In genomic region chr11:117459148-117459547, GRCm38 (mm10) we compare ENCODE assay signal across 26 mouse cellular contexts. TPM values are rescaled to one million over a fixed set of nuclear protein-coding genes. Genes with fewer than 3 reads are reported as not detected.
A peak's percentile ranks its signal among the peaks of the same experiment; 100 is the strongest.
DNase-seq lines count a peak whose midpoint lies in the region; ATAC-seq and TF ChIP-seq lines count a peak whose summit lies in the region.
"Had no signal": no experiment of that assay in that cellular context is flagged by ENCODE, and none has a peak within 500 bp of the region (broad histone marks: within the 10 kb centered on the region; RNA-seq: fewer than 3 reads in every experiment).

No protein-coding gene starts in this region.

- no peak overlapping the region for H3K9ac ChIP-seq in kidney, embryonic 15.5 days
- no peak overlapping the region for H3K9ac ChIP-seq in CH12.LX (ENCODE audit: insufficient read depth, low read depth)
- no peak overlapping the region for H3K9ac ChIP-seq in embryonic facial prominence, embryonic 14.5 days (ENCODE audit: low read depth, low read length)
- H3K9ac ChIP-seq: forebrain, embryonic 13.5 days; heart, embryonic 15.5 days; liver, embryonic 14.5 days; lung, embryonic 15.5 days; neural tube, embryonic 15.5 days had no signal

- no peaks in the 10 kb centered on the region for H3K79me2 ChIP-seq in CH12.LX (replicated peaks; ENCODE audit: control insufficient read depth, extremely low read depth, insufficient read depth, poor library complexity, severe bottlenecking)

- no peak for TF ChIP-seq CTCF in kidney, adult 2 months (conservative IDR thresholded peaks at IDR 0.05; ENCODE audit: insufficient read depth, insufficient read length, low read depth, low read length)
- no peak for TF ChIP-seq CTCF in CH12.LX (conservative IDR thresholded peaks at IDR 0.05 in 1 of 2, IDR thresholded peaks at IDR 0.05 in 1 of 2; ENCODE audit: low read depth in 2 of 2, low read length in 2 of 2)

- TF ChIP-seq RAD21 in CH12.LX (IDR thresholded peaks at IDR 0.05; ENCODE audit: low read depth, low read length) = peak; percentile 10

- in situ Hi-C loops in CH12.LX (cut with MboI; ENCODE audit: low pct_ligation_motif_present, low pct_unique_long_range_greater_than_20kb, low sequenced_read_pairs) = no loop called here

- H3K36me3 ChIP-seq in kidney, embryonic 15.5 days = no peaks in the 10 kb centered on the region
- no peaks in the 10 kb centered on the region for H3K36me3 ChIP-seq in kidney, adult 2 months (ENCODE audit: control insufficient read depth, insufficient read depth, low read length)
- no peaks in the 10 kb centered on the region for H3K36me3 ChIP-seq in CH12.LX (replicated peaks in 1 of 2; ENCODE audit: control insufficient read depth in 1 of 2, insufficient read depth in 1 of 2, low read length in 1 of 2)
- no peaks in the 10 kb centered on the region for H3K36me3 ChIP-seq in embryonic facial prominence, embryonic 14.5 days (ENCODE audit: control insufficient read depth, insufficient read depth, low read length)
- H3K36me3 ChIP-seq: heart, embryonic 15.5 days; lung, embryonic 15.5 days; neural tube, embryonic 15.5 days had no signal

- H3K27me3 ChIP-seq in kidney, embryonic 15.5 days = peaks cover 72% of the 10 kb centered on the region
- no peaks in the 10 kb centered on the region; the same call in 1 of the 2 replicates for H3K27me3 ChIP-seq in kidney, adult 2 months (replicated peaks; ENCODE audit: control insufficient read depth, insufficient read depth, low read length)
- peaks cover 8% of the 10 kb centered on the region for H3K27me3 ChIP-seq in CH12.LX (replicated peaks)
- H3K27me3 ChIP-seq in embryonic facial prominence, embryonic 14.5 days (replicated peaks; ENCODE audit: control insufficient read depth, insufficient read depth, low read length) = peaks cover 12% of the 10 kb centered on the region
- H3K27me3 ChIP-seq: Patski had no signal

- no peak for TF ChIP-seq EP300 in CH12.LX (IDR thresholded peaks at IDR 0.05; ENCODE audit: low read length)

- intact Hi-C loops in gastrocnemius, postnatal 14 days (cut with DNase I; ENCODE audit: low total_unique reads) = no loop called here

- H3K4me2 ChIP-seq in kidney, embryonic 15.5 days = peak overlapping the region; percentile 36
- peak overlapping the region; percentile 80 for H3K4me2 ChIP-seq in CH12.LX (ENCODE audit: insufficient read depth, low read depth, poor library complexity, severe bottlenecking)
- no peak overlapping the region for H3K4me2 ChIP-seq in embryonic facial prominence, embryonic 14.5 days (ENCODE audit: low read depth, low read length)
- H3K4me2 ChIP-seq: forebrain, embryonic 13.5 days; heart, embryonic 15.5 days; lung, embryonic 15.5 days; neural tube, embryonic 15.5 days had no signal

- H3K4me1 ChIP-seq in kidney, embryonic 15.5 days = peaks cover 40% of the 10 kb centered on the region
- no peaks in the 10 kb centered on the region for H3K4me1 ChIP-seq in kidney, adult 2 months (ENCODE audit: control insufficient read depth, insufficient read depth, low read length)
- H3K4me1 ChIP-seq in CH12.LX (ENCODE audit: control insufficient read depth in 1 of 2, insufficient read depth in 2 of 2) = peaks cover 16 to 52% of the 10 kb centered on the region in 2 experiments
- peaks cover 14% of the 10 kb centered on the region for H3K4me1 ChIP-seq in embryonic facial prominence, embryonic 14.5 days (ENCODE audit: control insufficient read depth, insufficient read depth, low read length)
- H3K4me1 ChIP-seq: lung, embryonic 15.5 days had no signal

- H3K4me3 ChIP-seq in kidney, embryonic 15.5 days (replicated peaks) = no peak overlapping the region
- H3K4me3 ChIP-seq in kidney, adult 2 months (ENCODE audit: insufficient read depth, low read depth, low read length) = no peak overlapping the region
- H3K4me3 ChIP-seq in CH12.LX (replicated peaks in 1 of 3; ENCODE audit: low read depth in 2 of 3, low read length in 2 of 3, poor library complexity in 1 of 3) = peak overlapping the region in 1 of 3 experiments; percentile 10
- no peak overlapping the region for H3K4me3 ChIP-seq in embryonic facial prominence, embryonic 14.5 days (ENCODE audit: low read depth, low read length)
- H3K4me3 ChIP-seq: forebrain, embryonic 13.5 days; heart, adult 2 months; heart, embryonic 15.5 days; lung, embryonic 15.5 days; neural tube, embryonic 15.5 days had no signal

- TF ChIP-seq POLR2A in kidney, adult 2 months (IDR thresholded peaks at IDR 0.05; ENCODE audit: low read depth, low read length) = no peak
- 0 out of 2 replicates have a peak, but pooled peaks have one; percentile 34 for TF ChIP-seq POLR2A in CH12.LX (IDR thresholded peaks at IDR 0.05; ENCODE audit: low read depth, low read length)

- peak; percentile 46 for DNase-seq in embryo, embryonic 10 days (ENCODE audit: low spot score)
- no peak for DNase-seq in embryo, embryonic 11 days
- DNase-seq in kidney, adult 2 months = no peak
- peak; percentile 72 for DNase-seq in CH12.LX (ENCODE audit: extremely low read depth)
- DNase-seq in embryonic facial prominence, embryonic 14.5 days (ENCODE audit: low spot score) = no peak
- no peak for DNase-seq in gastrocnemius, postnatal 14 days
- no peak for DNase-seq in adrenal gland, postnatal 25 days
- DNase-seq: adrenal gland, postnatal 10 days; cerebellum, adult 9-11 months; gastrocnemius, postnatal 25 days; heart, adult 2 months; lung, postnatal 4 days; thymus, postnatal 25 days had no signal

- H3K9me3 ChIP-seq in kidney, embryonic 15.5 days (replicated peaks) = no peaks in the 10 kb centered on the region
- H3K9me3 ChIP-seq in CH12.LX (replicated peaks; ENCODE audit: low read length) = peaks cover 9% of the 10 kb centered on the region
- H3K9me3 ChIP-seq in embryonic facial prominence, embryonic 14.5 days (ENCODE audit: control insufficient read depth, low read length) = no peaks in the 10 kb centered on the region
- H3K9me3 ChIP-seq: forebrain, embryonic 13.5 days; heart, embryonic 15.5 days; lung, embryonic 15.5 days; neural tube, embryonic 15.5 days had no signal

- 2% methylated on average over 8 of the region's 8 CpGs for WGBS in kidney, embryonic 15.5 days
- WGBS in kidney, adult 2 months = 8% methylated on average over 8 of the region's 8 CpGs
- 7% methylated on average over 8 of the region's 8 CpGs for WGBS in embryonic facial prominence, embryonic 14.5 days

- dilution Hi-C loops in CH12.LX (cut with MboI; ENCODE audit: extremely low pct_ligation_motif_present, extremely low pct_unique_long_range_greater_than_20kb, low sequenced_read_pairs) = no loop called here

- H3K27ac ChIP-seq in kidney, embryonic 15.5 days = peak overlapping the region; percentile 70
- no peak overlapping the region for H3K27ac ChIP-seq in kidney, adult 2 months (ENCODE audit: insufficient read depth, low read depth, low read length)
- H3K27ac ChIP-seq in CH12.LX (ENCODE audit: insufficient read depth, low read depth) = no peak overlapping the region
- H3K27ac ChIP-seq in embryonic facial prominence, embryonic 14.5 days (replicated peaks; ENCODE audit: low read depth, low read length) = no peak overlapping the region
- H3K27ac ChIP-seq: forebrain, embryonic 13.5 days; heart, adult 2 months; heart, embryonic 15.5 days; liver, embryonic 14.5 days; lung, embryonic 15.5 days; neural tube, embryonic 15.5 days had no signal

- peak; percentile 73 for ATAC-seq in kidney, embryonic 15.5 days (replicated peaks; ENCODE audit: low FRiP score)
- ATAC-seq in embryonic facial prominence, embryonic 14.5 days (ENCODE audit: low read depth) = peak; percentile 37; the same call in 1 of the 2 replicates
- ATAC-seq: activated CD4-positive, CD25-positive, alpha-beta regulatory T cell, adult 4 months; forebrain, embryonic 13.5 days; inflammation-experienced regulatory T-cells, adult 6 months; midbrain, embryonic 16.5 days; Patski had no signal

TF ChIP-seq in CH12.LX, 34 proteins besides CTCF, POLR2A, EP300 and RAD21:
- TF ChIP-seq ELF1 (IDR thresholded peaks at IDR 0.05; ENCODE audit: low read depth, low read length) = no peak
- no peak for TF ChIP-seq NELFE (IDR thresholded peaks at IDR 0.05; ENCODE audit: low read depth, low read length)
- 0 out of 2 replicates have a peak, but pooled peaks have one; percentile 23 for TF ChIP-seq MEF2A (IDR thresholded peaks at IDR 0.05; ENCODE audit: borderline replicate concordance, low read depth, low read length)
- TF ChIP-seq BHLHE40 (IDR thresholded peaks at IDR 0.05; ENCODE audit: low read depth, low read length) = peak; percentile 62
- TF ChIP-seq TCF12 (IDR thresholded peaks at IDR 0.05; ENCODE audit: low read depth, low read length) = peak; percentile 42; the same call in 1 of the 2 replicates
- no peak for TF ChIP-seq E2F4 (IDR thresholded peaks at IDR 0.05; ENCODE audit: insufficient replicate concordance, low read depth, low read length)
- TF ChIP-seq ETS1 (conservative IDR thresholded peaks at IDR 0.05; ENCODE audit: low read depth, low read length) = peak; percentile 19; the same call in 1 of the 2 replicates
- TF ChIP-seq MYC (IDR thresholded peaks at IDR 0.05; ENCODE audit: low read depth, low read length) = 0 out of 2 replicates have a peak, but pooled peaks have one; percentile 23
- TF ChIP-seq SMC3 (IDR thresholded peaks at IDR 0.05; ENCODE audit: low read depth, low read length) = peak; percentile 28

RNA-seq across cellular contexts. Expression of gene Gm11733, which starts 25.0 kb away (rescaled TPM):
- polyA plus RNA-seq in kidney, embryonic 15.5 days (2015; fragmentation: Nextera tagmentation; extraction: Ambion mirVana) = not detected in 2 replicates
- 0.05 TPM in 1 of 2 replicates, not detected in the other for polyA plus RNA-seq in kidney, adult 2 months (2012; rRNA removed)
- total RNA-seq in CH12.LX (2012; rRNA removed) = 0.08 TPM in 1 of 2 replicates, not detected in the other
- total RNA-seq in CH12.LX (2014; rRNA removed) = 0.12 TPM in 1 of 2 replicates, not detected in the other
- polyA plus RNA-seq in CH12.LX (2012; ENCODE audit: insufficient read length, low read depth) = 0.10 TPM in 1 of 2 replicates, not detected in the other
- 0.08 and 0.10 TPM in 2 replicates for polyA plus RNA-seq in embryonic facial prominence, embryonic 14.5 days (2014; fragmentation: Nextera tagmentation; extraction: Ambion mirVana)
- not detected for total RNA-seq in gastrocnemius, postnatal 14 days (2021)
- not detected in 2 replicates for total RNA-seq in adrenal gland, postnatal 25 days (2021)
- total RNA-seq: adrenal gland, postnatal 10 days; gastrocnemius, postnatal 25 days; heart, adult 2 months; hematopoietic stem cell, adult 5-6 weeks; left cerebral cortex, postnatal 25 days had no signal
- polyA plus RNA-seq: forebrain, embryonic 13.5 days; heart, embryonic 15.5 days; inflammation-experienced regulatory T-cells, adult 6 months; limb, embryonic 14.5 days; liver, embryonic 14.5 days; midbrain, embryonic 16.5 days had no signal

Comparison
In these comparisons a context has a peak if more than half of its experiments do, and no peak if none do; other contexts are left out.
1. DNase-seq: peak in embryo, embryonic 10 days (single experiment) and CH12.LX (single experiment); none in embryo, embryonic 11 days (single experiment), kidney, adult 2 months (single experiment), embryonic facial prominence, embryonic 14.5 days (single experiment), gastrocnemius, postnatal 14 days (single experiment) and adrenal gland, postnatal 25 days (single experiment).